Mouse (Mus musculus) heart, embryonic 10.5 days (tissue): Measurements from ENCODE around the gene 4930519G04Rik. TPM values are rescaled to one million over a fixed set of nuclear protein-coding genes. Genes with fewer than 3 reads are reported as not detected.

Experiments
- DNase-seq: peaks from one replicate; pipeline ENCODE4 v3.0.0-alpha.2; 2017; ENCODE audit warnings: low spot score
- H3K27ac ChIP-seq: fragments of 300-500 bp; sonication (generic); 2 replicates; pipeline ENCODE4 v1.5.1; 2016; ENCODE audit warnings: mild to moderate bottlenecking
- H3K27me3 ChIP-seq: fragments of 300-500 bp; sonication (generic); 2 replicates; pipeline ENCODE4 v1.6.1; 2016; ENCODE audit warnings: mild to moderate bottlenecking; ENCODE audit not compliant: poor library complexity, insufficient read depth, severe bottlenecking
- H3K36me3 ChIP-seq: fragments of 300-500 bp; sonication (generic); 2 replicates; pipeline ENCODE4 v1.6.1; 2016; ENCODE audit warnings: mild to moderate bottlenecking, moderate library complexity
- H3K4me1 ChIP-seq: fragments of 300-500 bp; sonication (generic); 2 replicates; pipeline ENCODE4 v1.6.1; 2016; ENCODE audit warnings: mild to moderate bottlenecking
- H3K4me3 ChIP-seq: fragments of 300-500 bp; sonication (generic); 2 replicates; pipeline ENCODE4 v1.5.1; 2016; ENCODE audit warnings: mild to moderate bottlenecking, moderate library complexity
- H3K9me3 ChIP-seq: fragments of 300-500 bp; sonication (generic); 2 replicates; pipeline ENCODE4 v1.6.1; 2016; ENCODE audit warnings: mild to moderate bottlenecking, moderate library complexity
- WGBS: fragments of 180-500 bp; shearing (Covaris S2); methylation state at CpG from one replicate; pipeline ENCODE4 v1.1.7; 2016; 5-methylcytosine and 5-hydroxymethylcytosine counted together
- microRNA-seq: library from miRNA; unstranded; fragments of <30 nt; microRNA quantifications from one replicate; pipeline ENCODE4, GENCODE M21; 2017
- polyA plus RNA-seq: library from polyadenylated mRNA; unstranded; fragments of >200 nt; fragmentation: Nextera tagmentation; extraction: Ambion mirVana; gene quantifications from 2 replicates; pipeline ENCODE4 v1.2.1, GENCODE M21; 2016

Gene 4930519G04Rik
- polyA plus RNA-seq, 1 experiment from 2014 or later, result not detected

DNA sequence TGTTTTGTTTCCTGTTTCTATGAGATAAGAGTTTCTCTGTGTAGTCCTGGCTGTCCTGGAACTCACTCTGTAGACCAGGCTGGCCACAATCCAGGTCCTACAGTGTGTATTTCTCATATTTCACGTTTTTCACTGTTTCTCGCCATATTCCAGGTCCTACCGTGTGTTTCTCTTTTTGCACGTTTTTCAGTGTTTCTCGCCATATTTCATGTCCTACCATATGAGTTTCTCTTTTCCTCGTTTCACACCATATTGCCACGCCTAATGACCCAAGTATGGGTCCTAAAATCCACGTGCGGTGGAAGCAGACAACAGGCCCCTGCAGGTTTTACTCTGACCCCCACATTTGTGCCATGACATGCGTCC lies 68.9 kb downstream of the 4930519G04Rik start:
- no peaks in the 10 kb centered on the region for H3K9me3 ChIP-seq
- H3K4me1 ChIP-seq, result peaks cover 6% of the 10 kb centered on the region; the same call in 1 of the 2 replicates
- no peaks in the 10 kb centered on the region for H3K27me3 ChIP-seq
- no peak overlapping the region for H3K4me3 ChIP-seq
- H3K27ac ChIP-seq, result no peak overlapping the region
- no peak for DNase-seq
- WGBS, result 63% methylated on average over 10 of the region's 10 CpGs
- no peaks in the 10 kb centered on the region for H3K36me3 ChIP-seq

DNA sequence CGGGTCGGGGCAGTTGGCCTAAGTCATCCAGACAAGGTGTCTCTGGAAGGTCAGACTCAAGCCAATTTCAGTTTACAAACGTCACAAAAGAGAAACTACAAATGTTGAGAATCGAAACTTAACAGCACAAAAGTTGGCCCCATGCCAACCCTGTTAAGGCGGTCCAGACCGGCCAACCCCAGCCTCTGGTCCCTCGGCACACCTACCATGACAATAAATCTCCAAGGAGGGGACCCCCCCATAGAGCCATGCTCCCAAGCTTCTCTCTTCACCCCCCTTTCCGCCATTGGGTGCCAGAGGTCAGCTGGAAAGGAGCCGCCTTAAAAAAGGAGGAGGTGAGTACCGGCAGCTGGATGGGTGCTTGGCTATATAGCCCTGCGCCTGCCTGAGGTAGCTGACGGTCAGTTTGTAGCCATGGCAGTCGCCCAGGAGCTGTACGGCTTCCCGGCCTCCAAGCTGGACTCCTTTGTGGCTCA lies 69.6 kb downstream of the 4930519G04Rik start, which contains the start of gene Oasl1:
Gene Oasl1 (plus strand): TSS at position 243 of the 476 bp plus-strand sequence.
- Histone ChIP-seq H3K4me1 (peaks cover 6% of the 10 kb centered on the region; the same call in 1 of the 2 replicates), H3K27ac (no peak within 1 kb of the TSS), H3K4me3 (no peak within 1 kb of the TSS), H3K27me3 (no peaks in the 10 kb centered on the region), H3K36me3 (no peaks in the 10 kb centered on the region), H3K9me3 (no peaks in the 10 kb centered on the region)
- DNase-seq, result no peak
- WGBS, result 61% methylated on average over 15 of the region's 15 CpGs

GRCm38 (mm10) chr5:114926153-114926684 lies 72.8 kb downstream of the 4930519G04Rik start:
- H3K9me3 ChIP-seq, result no peaks in the 10 kb centered on the region
- peaks cover 6% of the 10 kb centered on the region; the same call in 1 of the 2 replicates for H3K4me1 ChIP-seq
- no peak for DNase-seq
- H3K27me3 ChIP-seq, result no peaks in the 10 kb centered on the region
- H3K36me3 ChIP-seq, result no peaks in the 10 kb centered on the region
- no peak overlapping the region for H3K27ac ChIP-seq
- 54% methylated on average over 1 of the region's 1 CpGs for WGBS
- H3K4me3 ChIP-seq, result no peak overlapping the region

GRCm38 (mm10) chr5:114926753-114927152 lies 73.3 kb downstream of the 4930519G04Rik start:
- H3K36me3 ChIP-seq, result no peaks in the 10 kb centered on the region
- no peaks in the 10 kb centered on the region for H3K9me3 ChIP-seq
- WGBS, result 81% methylated on average over 9 of the region's 9 CpGs
- H3K27me3 ChIP-seq, result no peaks in the 10 kb centered on the region
- H3K4me3 ChIP-seq, result no peak overlapping the region
- H3K27ac ChIP-seq, result no peak overlapping the region
- no peak for DNase-seq
- peaks cover 6% of the 10 kb centered on the region; the same call in 1 of the 2 replicates for H3K4me1 ChIP-seq

DNA sequence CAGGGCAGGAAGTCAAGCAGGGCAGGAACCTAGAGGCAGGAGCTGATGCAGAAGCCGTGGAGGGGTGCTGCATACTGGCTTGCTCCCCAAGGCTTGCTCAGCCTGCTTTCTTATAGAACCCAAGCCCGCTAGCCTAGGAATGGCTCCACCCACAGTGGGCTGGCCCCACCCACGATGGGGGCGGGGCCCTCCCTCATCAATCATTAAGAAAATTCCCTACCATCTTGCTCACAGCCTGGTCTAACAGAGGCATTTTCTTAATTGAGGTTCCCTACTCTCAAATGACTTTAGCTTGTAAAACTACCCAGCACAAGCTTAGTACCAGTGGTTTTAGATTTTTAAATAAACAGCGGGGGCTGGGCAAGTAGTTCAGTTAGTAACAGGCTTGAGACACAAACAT lies 78.2 kb downstream of the 4930519G04Rik start:
- H3K4me1 ChIP-seq, result no peaks in the 10 kb centered on the region
- no peaks in the 10 kb centered on the region for H3K9me3 ChIP-seq
- H3K27me3 ChIP-seq, result no peaks in the 10 kb centered on the region
- 52% methylated on average over 5 of the region's 5 CpGs for WGBS
- no peak overlapping the region for H3K27ac ChIP-seq
- H3K4me3 ChIP-seq, result no peak overlapping the region
- DNase-seq, result no peak
- H3K36me3 ChIP-seq, result no peaks in the 10 kb centered on the region

DNA sequence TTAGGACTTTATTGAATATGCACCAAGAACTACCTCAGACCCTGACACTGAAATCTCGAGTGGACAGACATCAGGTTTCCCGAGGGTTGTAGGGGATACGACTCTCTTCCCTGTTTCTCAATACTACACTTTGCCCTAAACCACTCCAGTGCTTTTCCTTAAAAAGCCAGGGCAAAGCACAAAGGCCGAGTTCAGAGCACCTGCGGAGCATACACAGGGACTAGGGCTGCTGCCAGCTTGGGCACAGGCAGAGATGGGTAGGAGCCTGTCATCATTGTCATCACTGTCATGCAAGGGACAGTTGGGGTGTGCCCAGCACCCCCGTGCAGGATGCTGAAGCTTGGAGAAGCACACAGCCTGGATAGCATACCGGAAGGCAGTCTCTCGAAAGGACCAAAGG lies 79.7 kb downstream of the 4930519G04Rik start:
- H3K27me3 ChIP-seq, result no peaks in the 10 kb centered on the region
- no peak overlapping the region for H3K4me3 ChIP-seq
- no peak overlapping the region for H3K27ac ChIP-seq
- WGBS, result 83% methylated on average over 8 of the region's 8 CpGs
- no peaks in the 10 kb centered on the region for H3K4me1 ChIP-seq
- H3K9me3 ChIP-seq, result no peaks in the 10 kb centered on the region
- DNase-seq, result no peak
- no peaks in the 10 kb centered on the region for H3K36me3 ChIP-seq

Small RNA genes within 50 kb of the gene (microRNA-seq; reads per million reads assigned to microRNA genes)
- 26.3 reads per million, percentile 36 among the genes with 10 or more reads in this experiment for gene Mir6240

Other genes with a start within 250 kb of the 4930519G04Rik start
- gene Trpv4, start 195.2 kb upstream of the 4930519G04Rik start, polyA plus RNA-seq, result 1.1 TPM in 2 replicates
- 65.8 and 71.8 TPM in 2 replicates for gene Gltp, start 162.7 kb upstream of the 4930519G04Rik start, polyA plus RNA-seq
- 8.8 and 11.4 TPM in 2 replicates for gene Tchp, start 145.9 kb upstream of the 4930519G04Rik start, polyA plus RNA-seq
- 37.5 and 41.2 TPM in 2 replicates for gene Ankrd13a, start 79.0 kb upstream of the 4930519G04Rik start, polyA plus RNA-seq
- 31.6 and 33.0 TPM in 2 replicates for gene Git2, start 78.1 kb upstream of the 4930519G04Rik start, polyA plus RNA-seq
- gene 1500011B03Rik, start 30.2 kb upstream of the 4930519G04Rik start, polyA plus RNA-seq, result 58.7 and 77.1 TPM in 2 replicates
- not detected in 2 replicates for gene Gm9936, start 5.0 kb downstream of the 4930519G04Rik start, polyA plus RNA-seq
- gene Oasl2, start 43.3 kb downstream of the 4930519G04Rik start, polyA plus RNA-seq, result 1.1 and 1.7 TPM in 2 replicates
- gene Oasl1, start 69.6 kb downstream of the 4930519G04Rik start, polyA plus RNA-seq, result 0.31 TPM in 1 of 2 replicates, not detected in the other
- 30.1 and 33.0 TPM in 2 replicates for gene 2210016L21Rik, start 88.5 kb downstream of the 4930519G04Rik start, polyA plus RNA-seq
- gene Hnf1a, start 117.4 kb downstream of the 4930519G04Rik start, polyA plus RNA-seq, result 0.11 and 1.9 TPM in 2 replicates
- gene Sppl3, start 157.5 kb downstream of the 4930519G04Rik start, polyA plus RNA-seq, result 6.9 and 11.5 TPM in 2 replicates
- 13.7 and 15.7 TPM in 2 replicates for gene Gm10401, start 244.6 kb downstream of the 4930519G04Rik start, polyA plus RNA-seq